Mouse (Mus musculus): Measurements from ENCODE around the gene Rnf213.

- no peak for TF ChIP-seq POLR2A (IDR thresholded peaks at IDR 0.05; ENCODE audit: control insufficient read depth, extremely low read depth, insufficient read depth, low read length, poor library complexity)
- TF ChIP-seq CTCF (IDR thresholded peaks at IDR 0.05; ENCODE audit: borderline replicate concordance, control insufficient read depth, extremely low read depth, insufficient read depth, low read length, poor library complexity), result no peak
These were observed 35.1 kb downstream of the Rnf213 start for GRCm38 (mm10) chr11:119427986-119428385.

Data from thymus, adult 2 months (tissue).